Mouse (Mus musculus) CD4-positive, CD25-positive, alpha-beta regulatory T cell, adult 4 months (primary cell): ENCODE data around the gene Pomc. TPM values are rescaled to one million over a fixed set of nuclear protein-coding genes. Genes with fewer than 3 reads are reported as not detected.
"Not testable (repeated sequence)": the region's sequence is repeated elsewhere in the genome, so short reads cannot be mapped to it uniquely, and the experiment has no call there.

ENCODE experiments used
- ATAC-seq: one replicate; pipeline ENCODE4 v1.8.0; 2017
- polyA plus RNA-seq, 2 experiments: library from polyadenylated mRNA; unstranded; fragments of 100-300 nt; shearing (Covaris generic); gene quantifications; one replicate each; pipeline ENCODE4 v1.2.1; 2017

The Pomc gene
- polyA plus RNA-seq, 2 experiments from 2014 or later: 2.8 TPM

DNA sequence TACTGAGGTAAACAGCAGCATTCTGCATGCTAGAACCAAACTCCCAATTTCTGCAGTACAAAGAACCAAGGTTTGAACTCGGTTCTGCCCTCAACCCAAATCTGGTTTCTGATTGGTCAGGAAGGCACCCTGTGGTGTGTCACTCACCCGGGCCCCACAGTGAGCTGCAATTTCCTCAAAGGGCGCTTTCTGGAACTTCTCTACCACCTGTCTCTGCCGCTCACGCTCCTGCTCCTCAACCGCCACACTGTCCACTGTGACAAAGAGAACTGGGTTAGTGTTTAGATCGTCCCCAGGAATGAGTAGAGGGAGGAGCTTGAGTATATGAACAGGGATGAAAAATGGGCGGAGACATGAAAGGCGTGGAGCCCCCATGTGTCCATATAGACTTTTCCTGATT is 13.6 kb downstream of the Pomc start:
- no peak for ATAC-seq

DNA sequence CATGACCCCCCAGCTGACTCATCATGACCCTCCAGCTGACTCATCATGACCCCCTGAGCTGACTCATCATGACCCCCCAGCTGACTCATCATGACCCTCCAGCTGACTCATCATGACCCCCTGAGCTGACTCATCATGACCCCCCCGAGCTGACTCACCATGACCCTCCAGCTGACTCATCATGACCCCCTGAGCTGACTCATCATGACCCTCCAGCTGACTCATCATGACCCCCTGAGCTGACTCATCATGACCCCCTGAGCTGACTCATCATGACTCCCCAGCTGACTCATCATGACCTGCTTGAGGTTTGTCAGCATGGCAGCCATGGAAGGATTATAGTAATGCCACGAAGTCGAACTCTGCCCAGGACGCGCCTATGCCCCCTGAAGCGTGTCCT is 18.4 kb downstream of the Pomc start:
- ATAC-seq: not testable (repeated sequence)

DNA sequence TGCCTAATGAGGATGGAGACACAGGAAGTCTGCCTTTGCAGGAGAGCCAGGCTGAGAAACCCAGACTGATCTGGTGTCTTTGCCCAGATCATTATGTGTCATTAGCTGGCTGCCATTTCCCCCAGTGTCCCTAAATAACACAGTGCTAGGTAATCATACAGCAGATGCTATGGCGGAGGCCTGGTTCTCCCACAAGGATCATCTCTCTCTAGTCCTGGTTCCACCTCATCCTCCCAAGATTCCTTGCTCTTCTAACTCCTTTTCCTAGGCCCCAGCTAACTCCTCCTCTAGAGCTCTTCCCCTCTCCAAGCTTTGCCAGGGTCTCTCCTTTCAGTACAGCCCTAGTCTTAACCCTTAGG is 26.2 kb downstream of the Pomc start:
- ATAC-seq: no peak

DNA sequence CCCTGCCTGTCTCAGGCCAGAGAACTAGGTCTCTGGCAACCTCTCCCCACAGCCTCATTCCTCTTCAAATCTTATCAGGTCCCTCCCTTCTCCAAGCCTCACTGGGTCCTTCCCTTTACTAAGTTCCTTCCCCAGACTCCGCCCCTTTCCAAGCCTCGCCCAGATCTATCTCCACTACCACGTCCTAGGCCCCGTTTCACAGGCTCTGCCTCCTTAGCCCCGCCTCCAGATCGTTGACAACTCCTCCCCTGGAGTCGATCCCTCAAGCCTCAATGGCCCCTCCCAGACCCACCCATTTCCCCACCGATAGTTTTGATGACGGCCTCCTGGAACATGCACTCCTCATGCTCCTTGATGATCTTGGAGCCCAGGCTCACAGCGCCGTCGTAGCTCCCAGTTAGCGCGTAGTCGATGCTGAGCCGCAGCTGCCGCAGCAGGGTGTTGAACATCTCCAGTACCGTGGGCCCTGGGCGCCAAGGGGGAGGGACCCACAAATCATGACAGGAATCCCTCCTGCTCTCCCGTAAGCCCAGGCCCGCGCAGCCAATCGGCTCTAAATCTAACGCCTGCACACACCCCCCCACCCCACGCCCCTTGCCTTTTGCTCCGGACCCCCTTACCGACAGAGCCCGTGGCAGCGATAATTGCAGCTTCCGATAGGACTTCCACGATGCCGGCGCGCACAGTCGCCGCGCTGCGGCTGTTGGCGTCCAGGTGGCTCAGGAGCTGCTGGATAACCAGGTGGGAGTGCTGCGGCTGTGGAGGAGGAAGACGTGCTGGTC is 26.8 kb downstream of the Pomc start:
- ATAC-seq: peak; percentile 95

DNA sequence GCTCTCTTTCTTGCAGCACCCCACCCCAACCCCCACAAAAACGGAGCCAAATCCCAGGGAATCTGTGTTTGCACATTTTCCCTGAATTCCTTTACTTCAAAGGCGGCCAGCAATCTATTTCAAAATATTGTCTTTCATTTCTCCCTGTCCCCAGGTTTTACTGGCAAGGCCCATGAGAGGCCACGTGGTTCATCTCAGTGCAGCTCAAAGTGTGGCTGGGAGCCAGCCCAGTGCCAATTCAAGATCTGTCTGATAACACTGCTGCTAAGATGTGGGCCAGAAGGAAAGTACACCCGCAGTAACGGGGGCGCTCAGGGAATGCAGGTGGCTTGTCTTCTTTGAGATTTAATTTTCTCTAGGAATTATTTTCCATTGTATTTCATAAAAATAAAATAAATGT is 27.5 kb downstream of the Pomc start:
- ATAC-seq: no peak

DNA sequence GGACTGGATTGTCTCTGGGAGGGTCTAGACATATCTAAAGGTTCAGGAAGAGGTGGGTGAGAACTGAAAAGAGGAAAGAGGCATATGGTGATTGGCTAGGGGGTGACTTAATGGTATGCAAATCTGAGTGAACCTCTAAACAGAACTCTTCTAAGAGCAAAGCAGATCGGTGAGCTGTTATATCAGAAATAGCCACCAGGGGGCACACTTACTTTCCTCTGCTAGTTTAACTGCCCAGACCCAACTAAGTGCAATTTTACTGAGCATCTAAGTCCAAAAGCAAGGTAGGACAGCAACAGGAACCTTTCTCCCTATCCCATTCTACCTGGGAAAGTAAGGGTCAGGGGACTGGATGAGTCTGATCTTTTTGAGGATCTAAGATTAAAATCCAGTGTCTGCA is 29.0 kb downstream of the Pomc start:
- ATAC-seq: peak; percentile 30

DNA sequence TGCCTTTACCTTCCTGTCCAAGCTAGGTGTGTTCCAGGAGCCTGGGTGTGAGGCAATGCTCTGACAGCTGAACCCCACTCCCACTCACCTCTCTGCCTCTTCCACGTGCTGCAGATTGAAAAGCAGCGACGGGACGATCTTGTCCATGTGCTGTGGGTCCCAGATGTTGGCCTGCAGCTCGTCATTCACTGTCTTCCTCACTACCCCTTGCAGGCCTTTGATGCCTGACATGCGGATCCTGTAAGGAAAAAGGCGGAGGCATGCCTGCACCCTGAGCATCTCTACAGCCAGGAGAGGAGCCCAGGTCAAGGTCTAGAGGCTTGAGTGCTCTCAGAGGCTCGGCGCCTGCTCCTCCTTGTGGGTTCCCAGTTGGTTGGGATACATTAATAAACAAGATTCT is 29.7 kb downstream of the Pomc start:
- no peak for ATAC-seq

DNA sequence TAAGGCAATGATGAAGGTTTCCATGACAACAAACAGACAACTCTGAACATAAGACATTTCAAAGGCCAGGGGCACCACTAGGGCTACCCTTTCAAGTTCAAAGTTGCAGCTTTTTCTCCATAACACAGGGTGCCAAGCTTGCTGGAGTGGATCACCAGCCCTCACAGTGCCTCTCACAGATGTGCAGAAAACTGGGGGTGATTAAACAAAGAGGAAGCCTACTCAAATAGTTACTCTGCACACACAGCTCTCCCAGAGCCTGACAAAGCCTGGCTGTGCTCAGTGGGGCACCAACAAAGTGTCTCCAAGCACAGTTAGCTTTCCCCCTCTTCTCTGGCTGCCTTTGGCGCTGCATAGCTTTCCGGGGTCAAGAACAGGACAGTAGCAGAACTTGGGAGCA is 35.2 kb downstream of the Pomc start:
- ATAC-seq: no peak

DNA sequence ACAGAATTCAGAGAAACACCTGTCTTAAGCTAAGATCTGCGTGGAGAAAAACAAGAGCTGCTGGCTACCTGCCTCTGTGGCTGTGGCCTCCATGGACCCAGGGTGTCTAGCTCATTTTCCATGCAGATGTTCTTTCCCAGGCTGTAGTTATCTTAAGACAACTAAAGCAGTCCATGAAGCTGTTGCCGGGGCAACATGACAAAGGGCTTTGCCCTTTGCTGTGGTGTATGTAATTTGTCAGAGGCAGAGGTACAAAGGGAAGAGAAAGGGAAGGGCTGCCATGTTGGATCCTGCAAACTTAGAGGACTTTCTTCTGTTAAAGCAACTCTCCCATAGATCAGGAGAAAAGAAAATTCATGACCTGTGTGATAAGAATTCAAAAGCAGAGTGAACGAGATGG is 36.3 kb downstream of the Pomc start:
- ATAC-seq: no peak

DNA sequence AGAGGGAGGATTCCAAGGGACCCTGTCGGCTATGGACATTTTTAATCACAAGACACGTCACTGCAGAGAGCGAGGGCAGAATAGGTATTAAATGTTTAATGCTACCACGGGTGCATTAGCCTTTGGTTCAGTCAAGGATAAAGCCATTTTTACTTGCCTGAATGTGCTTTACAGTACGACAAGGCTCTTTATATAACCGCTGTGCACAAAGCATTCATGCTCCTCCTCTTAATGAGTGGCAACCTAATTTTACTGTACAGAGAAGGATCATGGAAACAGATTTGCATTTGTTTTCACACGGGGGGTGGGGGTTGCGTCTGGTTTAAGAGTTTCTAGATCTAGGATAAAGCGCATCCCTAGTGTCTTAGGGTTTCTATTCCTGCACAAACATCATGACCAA is 42.0 kb downstream of the Pomc start:
- no peak for ATAC-seq

DNA sequence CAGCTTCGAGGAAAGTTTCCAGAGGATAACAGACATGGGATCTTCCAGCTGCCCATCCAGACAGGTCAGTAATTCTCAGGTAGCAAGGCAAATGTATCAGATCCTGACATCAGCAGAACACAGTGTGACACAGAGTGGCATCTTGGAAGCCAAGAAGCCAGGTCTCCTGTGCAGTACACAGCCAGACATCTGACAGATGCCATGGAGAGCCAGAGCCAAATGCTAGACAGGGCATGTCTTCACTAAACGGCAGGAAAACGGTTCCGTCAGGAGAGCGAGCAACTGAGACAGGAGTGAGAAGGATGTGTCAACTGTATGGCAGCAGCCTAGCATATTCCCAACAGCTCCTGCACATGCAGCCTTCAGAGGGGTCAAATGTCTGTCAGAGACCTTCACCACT is 45.7 kb downstream of the Pomc start:
- ATAC-seq: no peak

DNA sequence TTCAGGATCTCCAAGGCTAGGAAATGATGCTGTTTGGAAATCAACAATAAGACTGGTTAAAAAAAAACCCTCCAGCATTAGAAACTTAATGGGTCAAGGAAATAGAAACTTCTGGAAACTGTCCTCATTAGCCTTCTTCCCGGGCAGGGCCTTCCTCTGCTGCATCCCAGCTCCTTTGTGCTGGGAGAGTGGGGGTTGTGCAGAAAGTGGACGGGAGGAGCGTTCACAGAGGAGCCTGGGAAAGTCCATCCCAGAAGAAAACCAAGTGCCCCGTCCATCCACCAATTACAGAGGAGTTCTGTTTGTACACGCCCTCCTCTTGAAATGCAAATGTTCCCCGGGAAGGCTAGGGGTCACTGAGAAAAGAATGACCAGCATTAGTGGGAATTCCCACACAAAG is 49.9 kb downstream of the Pomc start:
- ATAC-seq: no peak

DNA sequence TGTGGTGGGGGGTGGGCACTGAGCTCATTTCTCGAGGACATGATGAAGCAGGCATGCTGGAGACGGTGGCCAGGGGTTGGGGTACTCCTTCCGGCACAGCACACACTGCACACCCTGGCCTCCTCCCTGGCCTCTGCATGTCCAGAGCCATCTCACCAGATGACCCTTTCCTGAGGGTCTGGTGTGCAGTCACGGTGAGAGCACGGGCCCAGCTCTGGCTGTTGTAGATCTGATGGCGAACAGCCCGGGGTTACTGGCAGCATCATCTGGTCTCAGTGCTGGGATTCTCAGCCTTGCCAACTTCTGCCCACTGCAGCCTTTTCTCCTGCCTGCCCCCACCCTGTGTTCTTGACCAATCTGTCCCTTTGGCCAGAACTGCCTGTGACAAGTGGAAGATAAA is 51.3 kb downstream of the Pomc start:
- no peak for ATAC-seq

DNA sequence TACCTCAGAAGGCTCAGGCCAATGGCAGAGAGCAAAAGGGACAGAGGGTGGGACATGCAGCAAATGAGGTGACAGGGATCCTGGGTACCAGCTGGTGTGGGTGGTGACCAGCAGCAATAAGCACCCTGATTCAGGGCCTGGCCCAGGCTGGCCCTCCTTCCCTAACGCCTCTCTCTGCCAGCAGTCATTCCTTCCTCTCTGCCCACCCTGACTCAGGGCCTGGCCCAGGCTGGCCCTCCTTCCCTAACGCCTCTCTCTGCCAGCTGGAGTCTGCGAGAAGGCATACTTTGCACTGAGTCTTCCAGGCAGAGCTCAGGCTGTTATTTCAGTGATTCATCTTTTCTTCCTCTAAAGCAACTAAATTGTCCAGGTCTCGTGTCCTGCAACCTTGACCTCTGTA is 52.4 kb downstream of the Pomc start:
- no peak for ATAC-seq

DNA sequence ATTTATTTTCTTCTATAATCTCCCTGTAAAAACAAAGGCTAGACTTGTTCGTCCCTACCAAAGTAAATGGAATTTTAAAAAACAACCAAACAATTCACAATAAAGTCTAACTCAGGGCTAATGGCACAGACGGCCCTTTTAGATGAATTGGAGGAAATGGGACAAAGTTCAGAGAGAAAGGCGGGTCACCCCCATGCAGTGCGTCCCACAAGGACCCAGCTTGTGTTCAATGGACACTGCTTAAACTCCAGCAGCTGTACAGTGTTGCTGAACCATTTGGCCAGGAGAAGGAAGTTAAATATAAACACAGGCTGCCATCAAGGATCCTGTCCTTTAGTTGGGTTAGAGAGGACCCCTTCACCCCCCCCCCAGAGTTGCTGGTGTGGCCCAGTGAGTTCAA is 53.0 kb downstream of the Pomc start:
- ATAC-seq: no peak

DNA sequence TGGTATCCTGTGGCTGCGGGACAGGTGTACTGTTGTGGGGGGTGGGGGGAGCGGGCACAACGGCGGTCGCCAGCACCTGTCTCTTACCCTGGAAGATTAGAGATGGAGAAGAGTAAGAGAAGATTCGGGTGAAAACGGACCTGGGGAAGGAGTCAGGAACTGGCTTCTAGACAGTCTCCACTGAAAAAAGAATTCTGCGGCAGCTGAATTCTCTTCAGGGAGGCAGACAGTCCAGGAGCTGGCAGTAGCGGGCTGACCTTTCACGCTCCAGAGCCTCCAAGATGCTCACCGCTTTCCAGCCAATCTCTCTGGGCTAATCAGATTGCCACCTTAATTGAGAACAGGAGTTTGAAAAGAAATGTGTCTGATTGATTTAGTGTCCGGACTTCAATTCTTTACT is 54.0 kb downstream of the Pomc start:
- no peak for ATAC-seq

Other genes with a start within 250 kb of the Pomc start
- 10 to 100 TPM; 27.3 to 27.4 TPM for gene Dnmt3a, start 148.9 kb upstream of the Pomc start, polyA plus RNA-seq
- gene Efr3b, start 84.0 kb downstream of the Pomc start, polyA plus RNA-seq: under 1 TPM; 0.11 to 0.61 TPM
- gene Dnajc27, start 127.6 kb downstream of the Pomc start, polyA plus RNA-seq: 1 to 10 TPM; 2.3 to 4.9 TPM
- gene Adcy3, start 178.2 kb downstream of the Pomc start, polyA plus RNA-seq: 1 to 10 TPM; 3.8 to 5.3 TPM